Mouse (Mus musculus): ENCODE data around the gene Spen. TPM values are rescaled to one million over a fixed set of nuclear protein-coding genes. Genes with fewer than 3 reads are reported as not detected.
A peak's percentile ranks its signal among the peaks of the same experiment; 100 is the strongest.

Spen gene
- total RNA-seq, 1 experiment = 58.6 TPM

DNA sequence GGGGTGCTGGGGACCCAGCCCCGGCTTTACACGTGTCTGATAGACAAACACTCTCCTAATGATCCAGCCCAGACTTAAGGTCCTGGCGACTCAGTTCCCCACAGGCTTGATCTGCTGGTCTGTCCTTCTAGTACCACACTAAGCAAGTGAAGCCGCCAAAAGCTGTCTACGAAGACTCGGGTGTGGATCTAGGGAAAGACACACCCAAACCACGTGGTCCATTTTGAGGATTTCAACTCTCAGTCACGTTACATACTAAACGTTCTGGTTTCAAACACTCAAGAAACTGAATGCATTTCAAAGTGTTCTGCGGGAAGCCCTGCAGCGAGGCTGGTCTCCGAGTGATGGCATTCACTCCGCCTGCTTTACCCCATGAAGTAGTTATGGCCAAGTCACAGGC lies 27.9 kb downstream of the Spen start:
- in situ Hi-C loops (cut with MboI; ENCODE audit: low sequenced_read_pairs in 2 of 2, unreplicated experiment in 2 of 2) = no loop called here
- DNase-seq (ENCODE audit: low read depth, low spot score) = no peak
- no peaks in the 10 kb centered on the region for H3K9me3 ChIP-seq (ENCODE audit: control insufficient read depth, insufficient read depth, low read depth, low read length)
- H3K4me3 ChIP-seq (ENCODE audit: insufficient read depth in 1 of 2, low read depth in 1 of 2, low read length in 2 of 2, poor library complexity in 1 of 2, severe bottlenecking in 1 of 2) = no peak overlapping the region
- H3K27ac ChIP-seq (ENCODE audit: insufficient read depth, low read depth, low read length, poor library complexity, severe bottlenecking) = no peak overlapping the region
- TF ChIP-seq ZC3H11A (IDR thresholded peaks at IDR 0.05; ENCODE audit: borderline replicate concordance, low read depth, low read length) (no peak), MAFK (IDR thresholded peaks at IDR 0.05; ENCODE audit: insufficient read depth, low read depth, low read length) (no peak), HCFC1 (IDR thresholded peaks at IDR 0.05; ENCODE audit: borderline replicate concordance, insufficient read depth, low read length) (no peak), CHD2 (IDR thresholded peaks at IDR 0.05; ENCODE audit: low read depth, low read length) (no peak), ZNF384 (IDR thresholded peaks at IDR 0.05; ENCODE audit: low read depth, low read length) (no peak)
- H3K4me1 ChIP-seq (ENCODE audit: control insufficient read depth in 2 of 2, insufficient read depth in 2 of 2, low read length in 2 of 2, poor library complexity in 1 of 2) = peaks cover 8 to 14% of the 10 kb centered on the region in 2 experiments; a peak in 3 of 4 replicates
- H3K36me3 ChIP-seq (ENCODE audit: control insufficient read depth, insufficient read depth, low read length, poor library complexity, severe bottlenecking) = peaks cover 5% of the 10 kb centered on the region; the same call in 1 of the 2 replicates
- no peak overlapping the region for H3K9ac ChIP-seq (ENCODE audit: insufficient read depth, low read depth, low read length, poor library complexity, severe bottlenecking)

DNA sequence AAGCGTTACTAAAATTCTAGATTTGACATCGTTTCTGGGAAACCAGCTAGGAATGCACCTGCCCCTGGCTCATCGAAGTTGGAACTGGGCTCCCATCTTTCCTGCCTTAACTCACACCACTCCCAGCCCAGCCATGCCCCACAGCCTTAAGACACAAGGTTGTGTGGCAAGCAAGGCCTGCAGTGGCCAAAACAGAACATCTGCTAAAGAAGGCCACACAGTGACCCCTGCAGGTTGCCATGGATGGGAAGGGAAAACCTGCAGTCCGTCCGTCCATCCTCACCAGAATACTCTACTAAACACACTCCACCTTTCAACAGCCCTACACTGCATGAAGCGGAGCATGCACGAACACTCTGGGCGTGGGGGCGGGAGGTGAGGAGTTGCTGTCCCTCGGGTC lies 31.5 kb downstream of the Spen start:
- H3K9ac ChIP-seq (ENCODE audit: insufficient read depth, low read depth, low read length, poor library complexity, severe bottlenecking) = no peak overlapping the region
- H3K4me1 ChIP-seq (ENCODE audit: control insufficient read depth in 2 of 2, insufficient read depth in 2 of 2, low read length in 2 of 2, poor library complexity in 1 of 2) = peaks cover 8 to 16% of the 10 kb centered on the region in 2 experiments; a peak in 3 of 4 replicates
- no peak for TF ChIP-seq ZC3H11A (IDR thresholded peaks at IDR 0.05; ENCODE audit: borderline replicate concordance, low read depth, low read length)
- TF ChIP-seq MAFK (IDR thresholded peaks at IDR 0.05; ENCODE audit: insufficient read depth, low read depth, low read length) = no peak
- TF ChIP-seq HCFC1 (IDR thresholded peaks at IDR 0.05; ENCODE audit: borderline replicate concordance, insufficient read depth, low read length) = no peak
- TF ChIP-seq ZNF384 (IDR thresholded peaks at IDR 0.05; ENCODE audit: low read depth, low read length) = no peak
- TF ChIP-seq CHD2 (IDR thresholded peaks at IDR 0.05; ENCODE audit: low read depth, low read length) = no peak
- no peak overlapping the region for H3K4me3 ChIP-seq (ENCODE audit: insufficient read depth in 1 of 2, low read depth in 1 of 2, low read length in 2 of 2, poor library complexity in 1 of 2, severe bottlenecking in 1 of 2)
- no peak for DNase-seq (ENCODE audit: low read depth, low spot score)
- H3K36me3 ChIP-seq (ENCODE audit: control insufficient read depth, insufficient read depth, low read length, poor library complexity, severe bottlenecking) = no peaks in the 10 kb centered on the region; the same call in 1 of the 2 replicates
- in situ Hi-C loops (cut with MboI; ENCODE audit: low sequenced_read_pairs in 2 of 2, unreplicated experiment in 2 of 2) = no loop called here
- no peak overlapping the region for H3K27ac ChIP-seq (ENCODE audit: insufficient read depth, low read depth, low read length, poor library complexity, severe bottlenecking)
- H3K9me3 ChIP-seq (ENCODE audit: control insufficient read depth, insufficient read depth, low read depth, low read length) = no peaks in the 10 kb centered on the region

GRCm38 (mm10) chr4:141506352-141506751 lies 32.0 kb downstream of the Spen start:
- no peaks in the 10 kb centered on the region for H3K9me3 ChIP-seq (ENCODE audit: control insufficient read depth, insufficient read depth, low read depth, low read length)

GRCm38 (mm10) chr4:141505810-141506209 lies 32.6 kb downstream of the Spen start:
- H3K4me1 ChIP-seq (ENCODE audit: control insufficient read depth in 2 of 2, insufficient read depth in 2 of 2, low read length in 2 of 2, poor library complexity in 1 of 2) = peaks cover 8 to 20% of the 10 kb centered on the region in 2 experiments; a peak in 3 of 4 replicates
- H3K4me3 ChIP-seq (ENCODE audit: insufficient read depth in 1 of 2, low read depth in 1 of 2, low read length in 2 of 2, poor library complexity in 1 of 2, severe bottlenecking in 1 of 2) = no peak overlapping the region
- H3K9ac ChIP-seq (ENCODE audit: insufficient read depth, low read depth, low read length, poor library complexity, severe bottlenecking) = no peak overlapping the region
- H3K36me3 ChIP-seq (ENCODE audit: control insufficient read depth, insufficient read depth, low read length, poor library complexity, severe bottlenecking) = peaks cover 4% of the 10 kb centered on the region; the same call in 1 of the 2 replicates
- H3K27ac ChIP-seq (ENCODE audit: insufficient read depth, low read depth, low read length, poor library complexity, severe bottlenecking) = no peak overlapping the region
- in situ Hi-C loops (cut with MboI; ENCODE audit: low sequenced_read_pairs in 2 of 2, unreplicated experiment in 2 of 2) = no loop called here
- H3K9me3 ChIP-seq (ENCODE audit: control insufficient read depth, insufficient read depth, low read depth, low read length) = no peaks in the 10 kb centered on the region
- no peak for TF ChIP-seq HCFC1 (IDR thresholded peaks at IDR 0.05; ENCODE audit: borderline replicate concordance, insufficient read depth, low read length)
- no peak for TF ChIP-seq ZC3H11A (IDR thresholded peaks at IDR 0.05; ENCODE audit: borderline replicate concordance, low read depth, low read length)
- no peak for TF ChIP-seq MAFK (IDR thresholded peaks at IDR 0.05; ENCODE audit: insufficient read depth, low read depth, low read length)
- TF ChIP-seq CHD2 (IDR thresholded peaks at IDR 0.05; ENCODE audit: low read depth, low read length) = no peak
- no peak for TF ChIP-seq ZNF384 (IDR thresholded peaks at IDR 0.05; ENCODE audit: low read depth, low read length)
- DNase-seq (ENCODE audit: low read depth, low spot score) = no peak

More at GRCm38 (mm10) chr4:141506352-141506751, 32.0 kb downstream of the Spen start:
- Histone ChIP-seq H3K36me3 (ENCODE audit: control insufficient read depth, insufficient read depth, low read length, poor library complexity, severe bottlenecking) (peaks cover 2% of the 10 kb centered on the region; the same call in 1 of the 2 replicates), H3K27ac (ENCODE audit: insufficient read depth, low read depth, low read length, poor library complexity, severe bottlenecking) (no peak overlapping the region), H3K4me1 (ENCODE audit: control insufficient read depth in 2 of 2, insufficient read depth in 2 of 2, low read length in 2 of 2, poor library complexity in 1 of 2) (peaks cover 8 to 17% of the 10 kb centered on the region in 2 experiments; a peak in 3 of 4 replicates), H3K4me3 (ENCODE audit: insufficient read depth in 1 of 2, low read depth in 1 of 2, low read length in 2 of 2, poor library complexity in 1 of 2, severe bottlenecking in 1 of 2) (no peak overlapping the region), H3K9ac (ENCODE audit: insufficient read depth, low read depth, low read length, poor library complexity, severe bottlenecking) (no peak overlapping the region)
- peak; percentile 66 for DNase-seq (ENCODE audit: low read depth, low spot score)
- in situ Hi-C loops (cut with MboI; ENCODE audit: low sequenced_read_pairs in 2 of 2, unreplicated experiment in 2 of 2) = no loop called here
- no peak for TF ChIP-seq HCFC1 (IDR thresholded peaks at IDR 0.05; ENCODE audit: borderline replicate concordance, insufficient read depth, low read length)
- TF ChIP-seq ZNF384 (IDR thresholded peaks at IDR 0.05; ENCODE audit: low read depth, low read length) = no peak

DNA sequence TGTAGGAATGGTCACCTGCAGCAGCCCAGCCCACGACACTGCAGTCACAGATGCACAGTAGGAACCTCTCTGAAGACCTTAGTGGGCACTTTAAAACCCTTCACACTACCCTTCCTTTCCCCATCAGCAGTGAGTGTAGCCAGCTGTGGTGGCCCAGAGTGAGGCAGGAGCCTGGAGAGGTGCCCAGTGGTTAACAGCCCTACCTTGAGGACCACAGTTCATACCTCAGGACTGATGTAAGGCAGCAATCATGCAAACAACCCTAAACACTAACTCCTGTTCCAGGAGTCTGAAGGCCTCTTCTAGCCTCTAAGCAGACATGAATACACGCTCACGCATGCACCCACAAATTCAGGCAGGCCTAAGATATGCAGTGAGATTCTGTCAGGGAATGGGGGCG lies 33.9 kb downstream of the Spen start:
- Histone ChIP-seq H3K9ac (ENCODE audit: insufficient read depth, low read depth, low read length, poor library complexity, severe bottlenecking) (no peak overlapping the region), H3K36me3 (ENCODE audit: control insufficient read depth, insufficient read depth, low read length, poor library complexity, severe bottlenecking) (peaks cover 14% of the 10 kb centered on the region; the same call in 1 of the 2 replicates), H3K4me1 (ENCODE audit: control insufficient read depth in 2 of 2, insufficient read depth in 2 of 2, low read length in 2 of 2, poor library complexity in 1 of 2) (peaks cover 8 to 19% of the 10 kb centered on the region in 2 experiments; a peak in 3 of 4 replicates), H3K4me3 (ENCODE audit: insufficient read depth in 1 of 2, low read depth in 1 of 2, low read length in 2 of 2, poor library complexity in 1 of 2, severe bottlenecking in 1 of 2) (no peak overlapping the region), H3K27ac (ENCODE audit: insufficient read depth, low read depth, low read length, poor library complexity, severe bottlenecking) (no peak overlapping the region), H3K9me3 (ENCODE audit: control insufficient read depth, insufficient read depth, low read depth, low read length) (no peaks in the 10 kb centered on the region)
- DNase-seq (ENCODE audit: low read depth, low spot score) = no peak
- TF ChIP-seq ZNF384 (IDR thresholded peaks at IDR 0.05; ENCODE audit: low read depth, low read length) = no peak
- TF ChIP-seq MAFK (IDR thresholded peaks at IDR 0.05; ENCODE audit: insufficient read depth, low read depth, low read length) = no peak
- in situ Hi-C loops (cut with MboI; ENCODE audit: low sequenced_read_pairs in 2 of 2, unreplicated experiment in 2 of 2) = no loop called here
